Mouse (Mus musculus): Measurements from ENCODE around the gene Prkra. TPM values are rescaled to one million over a fixed set of nuclear protein-coding genes. Genes with fewer than 3 reads are reported as not detected.

Gene Prkra
- polyA plus RNA-seq, 1 experiment = 5.5 TPM

- TF ChIP-seq POLR2A (IDR thresholded peaks at IDR 0.05; ENCODE audit: low read depth, low read length) (no peak), CTCF (IDR thresholded peaks at IDR 0.05; ENCODE audit: extremely low read depth, insufficient read depth, insufficient read length, insufficient replicate concordance) (no peak)
- Histone ChIP-seq H3K4me1 (ENCODE audit: control insufficient read depth, insufficient read depth, insufficient read length) (peaks cover 15% of the 10 kb centered on the region; the same call in 1 of the 2 replicates), H3K27ac (ENCODE audit: insufficient read depth, low read length) (peak overlapping the region; percentile 43; the same call in 1 of the 2 replicates), H3K4me3 (ENCODE audit: extremely low read depth, insufficient read depth, insufficient read length) (no peak overlapping the region), H3K27me3 (ENCODE audit: control insufficient read depth, insufficient read depth, low read length) (no peaks in the 10 kb centered on the region), H3K36me3 (ENCODE audit: control insufficient read depth, insufficient read depth, low read length) (no peaks in the 10 kb centered on the region)
- DNase-seq (ENCODE audit: low read depth in 1 of 2, low spot score in 2 of 2) = peak; percentile 52 to 71
- 21% methylated on average over 7 of the region's 7 CpGs for WGBS
Observed at GRCm38 (mm10) chr2:76673472-76674081, 25.8 kb upstream of the Prkra start.

- peak within 1 kb of the TSS; percentile 43; the same call in 1 of the 2 replicates for H3K27ac ChIP-seq (ENCODE audit: insufficient read depth, low read length)
- WGBS = under 1% methylated on average over 17 of the region's 17 CpGs
- H3K4me3 ChIP-seq (ENCODE audit: extremely low read depth, insufficient read depth, insufficient read length) = peak within 1 kb of the TSS; percentile 65
- H3K36me3 ChIP-seq (ENCODE audit: control insufficient read depth, insufficient read depth, low read length) = no peaks in the 10 kb centered on the region
- DNase-seq (ENCODE audit: low read depth in 1 of 2, low spot score in 2 of 2) = peak; percentile 78 to 82
- peaks cover 15% of the 10 kb centered on the region; the same call in 1 of the 2 replicates for H3K4me1 ChIP-seq (ENCODE audit: control insufficient read depth, insufficient read depth, insufficient read length)
- TF ChIP-seq CTCF (IDR thresholded peaks at IDR 0.05; ENCODE audit: extremely low read depth, insufficient read depth, insufficient read length, insufficient replicate concordance) (no peak), POLR2A (IDR thresholded peaks at IDR 0.05; ENCODE audit: low read depth, low read length) (peak; percentile 58)
- no peaks in the 10 kb centered on the region for H3K27me3 ChIP-seq (ENCODE audit: control insufficient read depth, insufficient read depth, low read length)
Observed at GRCm38 (mm10) chr2:76672966-76673392, 25.2 kb upstream of the Prkra start, which contains the start of gene Fkbp7. Fkbp7 (minus strand) TSS chr2:76673116.

- no peaks in the 10 kb centered on the region for H3K36me3 ChIP-seq (ENCODE audit: control insufficient read depth, insufficient read depth, low read length)
- no peak overlapping the region for H3K27ac ChIP-seq (ENCODE audit: insufficient read depth, low read length)
- TF ChIP-seq POLR2A (IDR thresholded peaks at IDR 0.05; ENCODE audit: low read depth, low read length) (no peak), CTCF (IDR thresholded peaks at IDR 0.05; ENCODE audit: extremely low read depth, insufficient read depth, insufficient read length, insufficient replicate concordance) (no peak)
- H3K27me3 ChIP-seq (ENCODE audit: control insufficient read depth, insufficient read depth, low read length) = no peaks in the 10 kb centered on the region
- peaks cover 15% of the 10 kb centered on the region; the same call in 1 of the 2 replicates for H3K4me1 ChIP-seq (ENCODE audit: control insufficient read depth, insufficient read depth, insufficient read length)
- WGBS = 8% methylated on average over 9 of the region's 9 CpGs
- DNase-seq (ENCODE audit: low read depth in 1 of 2, low spot score in 2 of 2) = no peak
- peak overlapping the region; percentile 65 for H3K4me3 ChIP-seq (ENCODE audit: extremely low read depth, insufficient read depth, insufficient read length)
Observed at GRCm38 (mm10) chr2:76672134-76672745, 24.4 kb upstream of the Prkra start.

- no peaks in the 10 kb centered on the region for H3K27me3 ChIP-seq (ENCODE audit: control insufficient read depth, insufficient read depth, low read length)
- no peak overlapping the region for H3K27ac ChIP-seq (ENCODE audit: insufficient read depth, low read length)
- TF ChIP-seq CTCF (IDR thresholded peaks at IDR 0.05; ENCODE audit: extremely low read depth, insufficient read depth, insufficient read length, insufficient replicate concordance) = no peak
- TF ChIP-seq POLR2A (IDR thresholded peaks at IDR 0.05; ENCODE audit: low read depth, low read length) = no peak
- 75% methylated on average over 6 of the region's 6 CpGs for WGBS
- no peak overlapping the region for H3K4me3 ChIP-seq (ENCODE audit: extremely low read depth, insufficient read depth, insufficient read length)
- H3K4me1 ChIP-seq (ENCODE audit: control insufficient read depth, insufficient read depth, insufficient read length) = peaks cover 13% of the 10 kb centered on the region; the same call in 1 of the 2 replicates
- DNase-seq (ENCODE audit: low read depth in 1 of 2, low spot score in 2 of 2) = no peak
- H3K36me3 ChIP-seq (ENCODE audit: control insufficient read depth, insufficient read depth, low read length) = 0 out of 2 replicates have a peak, but pooled peaks cover 1% of the 10 kb centered on the region
Observed at GRCm38 (mm10) chr2:76671641-76672040, 23.8 kb upstream of the Prkra start.

- Histone ChIP-seq H3K36me3 (ENCODE audit: control insufficient read depth, insufficient read depth, low read length) (peaks cover 4% of the 10 kb centered on the region), H3K4me3 (ENCODE audit: extremely low read depth, insufficient read depth, insufficient read length) (no peak overlapping the region), H3K4me1 (ENCODE audit: control insufficient read depth, insufficient read depth, insufficient read length) (no peaks in the 10 kb centered on the region), H3K27ac (ENCODE audit: insufficient read depth, low read length) (no peak overlapping the region), H3K27me3 (ENCODE audit: control insufficient read depth, insufficient read depth, low read length) (no peaks in the 10 kb centered on the region)
- DNase-seq (ENCODE audit: low read depth in 1 of 2, low spot score in 2 of 2) = no peak
- TF ChIP-seq POLR2A (IDR thresholded peaks at IDR 0.05; ENCODE audit: low read depth, low read length) (no peak), CTCF (IDR thresholded peaks at IDR 0.05; ENCODE audit: extremely low read depth, insufficient read depth, insufficient read length, insufficient replicate concordance) (no peak)
- 77% methylated on average over 5 of the region's 5 CpGs for WGBS
Observed at GRCm38 (mm10) chr2:76667200-76667599, 19.4 kb upstream of the Prkra start.

GRCm38 (mm10) chr2:76665531-76665930 lies 17.7 kb upstream of the Prkra start:
- Histone ChIP-seq H3K4me1 (ENCODE audit: control insufficient read depth, insufficient read depth, insufficient read length) (no peaks in the 10 kb centered on the region), H3K36me3 (ENCODE audit: control insufficient read depth, insufficient read depth, low read length) (peaks cover 4% of the 10 kb centered on the region), H3K27ac (ENCODE audit: insufficient read depth, low read length) (no peak overlapping the region), H3K27me3 (ENCODE audit: control insufficient read depth, insufficient read depth, low read length) (no peaks in the 10 kb centered on the region), H3K4me3 (ENCODE audit: extremely low read depth, insufficient read depth, insufficient read length) (no peak overlapping the region)
- WGBS = 96% methylated on average over 7 of the region's 7 CpGs
- no peak for DNase-seq (ENCODE audit: low read depth in 1 of 2, low spot score in 2 of 2)
- TF ChIP-seq CTCF (IDR thresholded peaks at IDR 0.05; ENCODE audit: extremely low read depth, insufficient read depth, insufficient read length, insufficient replicate concordance) = no peak
- TF ChIP-seq POLR2A (IDR thresholded peaks at IDR 0.05; ENCODE audit: low read depth, low read length) = no peak

GRCm38 (mm10) chr2:76659419-76659818 lies 11.6 kb upstream of the Prkra start:
- Histone ChIP-seq H3K36me3 (ENCODE audit: control insufficient read depth, insufficient read depth, low read length) (peaks cover 3% of the 10 kb centered on the region), H3K4me3 (ENCODE audit: extremely low read depth, insufficient read depth, insufficient read length) (no peak overlapping the region), H3K27me3 (ENCODE audit: control insufficient read depth, insufficient read depth, low read length) (no peaks in the 10 kb centered on the region), H3K4me1 (ENCODE audit: control insufficient read depth, insufficient read depth, insufficient read length) (no peaks in the 10 kb centered on the region), H3K27ac (ENCODE audit: insufficient read depth, low read length) (no peak overlapping the region)
- no peak for DNase-seq (ENCODE audit: low read depth in 1 of 2, low spot score in 2 of 2)
- TF ChIP-seq CTCF (IDR thresholded peaks at IDR 0.05; ENCODE audit: extremely low read depth, insufficient read depth, insufficient read length, insufficient replicate concordance) (no peak), POLR2A (IDR thresholded peaks at IDR 0.05; ENCODE audit: low read depth, low read length) (no peak)
- WGBS = 75% methylated on average over 6 of the region's 8 CpGs
